Mouse (Mus musculus) heart, adult 9 months (tissue): Measurements from ENCODE around the gene Vcp.

Experiments
- DNase-seq, 2 experiments: peaks; one replicate each; pipeline ENCODE4 v3.0.0; 2022; ENCODE audit warnings: low spot score in 2 of 2

Vcp gene

DNA sequence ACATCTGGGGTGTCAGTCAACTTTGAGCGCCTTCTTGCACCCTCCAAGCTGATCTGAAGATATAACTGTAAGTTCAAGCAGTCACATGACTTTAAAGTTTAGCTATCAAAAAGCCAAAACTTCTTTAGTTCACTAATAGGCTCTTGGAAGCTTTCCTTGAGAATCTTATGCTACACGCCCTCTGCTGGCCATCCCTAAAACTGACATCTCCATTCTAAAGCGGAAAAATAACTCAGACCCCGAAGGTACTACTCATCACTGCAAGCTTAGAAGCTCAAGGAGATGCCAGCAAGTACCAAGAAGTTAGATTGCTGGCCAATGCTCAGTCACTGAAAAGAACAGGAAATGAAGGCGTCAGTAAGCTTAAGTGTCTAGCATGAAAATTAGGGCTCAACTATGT lies 54.4 kb downstream of the Vcp start:
- peak in 1 of 2 experiments; percentile 46 for DNase-seq

DNA sequence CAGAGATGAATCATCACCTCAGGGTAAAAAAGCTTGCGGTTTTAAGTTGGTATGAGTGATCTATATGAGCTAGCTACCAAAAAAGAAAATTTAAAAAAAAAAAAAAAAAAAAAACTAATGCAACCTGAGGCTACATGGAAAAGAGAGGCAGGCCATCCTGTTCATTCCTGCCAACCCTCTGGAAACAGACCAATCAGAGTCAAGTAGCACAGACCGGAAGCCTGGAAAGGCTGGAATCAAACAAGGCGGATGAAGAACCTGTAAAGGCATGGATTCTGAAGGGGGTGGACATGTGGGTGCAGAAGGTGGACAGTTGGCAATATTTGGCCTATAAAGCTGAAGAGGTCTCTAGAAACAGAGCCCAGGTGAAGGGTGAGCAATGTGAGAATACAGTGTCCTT lies 54.9 kb downstream of the Vcp start:
- no peak for DNase-seq

DNA sequence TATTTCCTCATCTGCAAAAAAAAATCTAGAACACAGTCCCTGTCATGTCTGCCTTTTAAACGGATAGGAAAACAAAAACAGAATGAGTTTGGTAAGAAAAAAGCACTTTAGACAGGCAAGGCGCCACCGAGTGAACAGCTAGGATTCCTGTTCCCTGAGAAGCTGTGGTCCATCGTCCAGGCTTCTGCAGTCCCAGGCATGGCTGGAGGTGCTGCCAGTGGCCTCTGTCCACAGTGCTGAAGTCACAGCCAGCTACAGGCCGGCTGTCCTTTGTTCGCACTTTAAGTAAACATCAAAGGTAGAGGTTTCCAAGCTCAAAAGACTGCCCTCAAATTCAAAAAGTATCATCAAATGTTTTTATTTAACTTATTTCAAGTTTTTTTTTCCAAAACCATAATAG lies 55.3 kb downstream of the Vcp start:
- DNase-seq, result peak in 1 of 2 experiments; percentile 22

DNA sequence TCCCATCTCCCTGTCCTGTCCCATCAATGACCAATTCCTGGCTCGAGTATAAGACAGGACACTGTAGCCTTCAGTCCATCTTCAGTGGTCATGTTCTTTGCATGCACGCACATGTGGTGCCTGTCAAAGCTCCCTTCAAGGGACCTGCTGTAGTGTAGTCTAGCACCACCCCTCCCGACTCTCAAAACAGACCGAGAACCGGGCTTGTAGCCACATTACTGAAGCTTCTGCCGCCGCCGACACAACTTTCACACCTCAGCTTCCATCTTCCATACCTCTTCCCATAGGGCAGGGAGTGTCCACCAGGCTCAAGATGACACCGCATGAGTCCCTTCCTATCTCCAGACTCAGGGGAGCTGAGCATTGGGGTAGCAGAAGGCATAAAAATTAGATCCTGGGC lies 56.1 kb downstream of the Vcp start:
- no peak for DNase-seq

DNA sequence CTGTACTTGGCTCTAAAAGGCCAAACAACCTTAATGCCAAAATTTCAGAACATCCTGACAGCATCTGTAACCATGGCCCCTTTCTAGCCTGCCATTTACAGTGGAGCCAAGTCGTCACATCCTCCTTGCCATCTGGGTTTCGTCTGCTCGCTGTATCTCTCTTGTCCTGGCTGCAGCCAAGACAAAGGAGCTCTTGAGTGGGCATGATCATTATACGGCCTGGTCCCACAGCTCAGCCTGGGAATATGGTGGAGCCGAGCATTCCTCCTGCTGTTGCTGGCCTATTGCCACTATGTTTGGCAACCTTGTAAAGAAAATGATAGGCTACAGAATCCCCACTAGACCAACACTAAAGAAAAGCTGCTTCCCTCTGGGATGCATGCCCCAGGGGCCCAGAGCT lies 57.0 kb downstream of the Vcp start:
- no peak for DNase-seq

DNA sequence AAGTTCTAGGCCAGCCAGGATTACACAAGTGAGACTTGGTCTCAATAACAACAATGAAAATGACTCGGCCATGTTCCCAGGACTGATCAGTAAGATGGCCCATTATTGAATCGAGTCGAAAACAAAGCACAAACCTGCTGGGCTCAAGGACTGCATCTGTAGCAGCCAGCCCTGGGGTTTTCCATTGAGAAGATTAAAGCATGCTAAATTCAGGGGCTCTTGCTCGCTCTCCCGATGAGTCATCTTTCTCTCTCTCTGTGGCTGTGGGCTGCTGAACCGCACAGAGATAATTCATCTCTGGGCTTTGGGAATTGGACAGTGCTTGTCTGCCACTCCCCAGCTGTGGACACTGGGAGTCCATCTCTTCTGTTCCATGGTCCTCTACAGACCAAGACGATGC lies 58.9 kb downstream of the Vcp start:
- DNase-seq, result no peak

DNA sequence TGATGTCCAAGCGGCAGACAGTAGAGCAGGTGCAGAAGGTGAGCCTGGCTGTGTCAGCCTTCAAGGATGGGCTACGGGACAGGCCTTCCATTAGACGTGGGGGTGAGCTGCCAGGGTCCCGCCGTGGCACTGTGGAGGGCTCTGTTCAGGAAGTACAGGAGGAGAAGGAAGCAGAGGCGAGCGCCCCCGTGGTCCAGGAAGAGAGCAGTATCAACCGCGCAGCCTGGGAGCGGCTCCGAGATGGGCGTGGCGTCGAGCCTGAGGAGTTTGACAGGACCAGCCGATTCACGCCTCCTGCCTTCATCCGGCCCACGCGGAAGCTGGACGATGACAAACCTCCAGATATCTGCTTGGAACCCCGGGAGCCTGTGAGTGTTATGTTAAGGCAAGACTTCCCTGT lies 66.7 kb downstream of the Vcp start:
- peak; percentile 70 to 73 for DNase-seq

DNA sequence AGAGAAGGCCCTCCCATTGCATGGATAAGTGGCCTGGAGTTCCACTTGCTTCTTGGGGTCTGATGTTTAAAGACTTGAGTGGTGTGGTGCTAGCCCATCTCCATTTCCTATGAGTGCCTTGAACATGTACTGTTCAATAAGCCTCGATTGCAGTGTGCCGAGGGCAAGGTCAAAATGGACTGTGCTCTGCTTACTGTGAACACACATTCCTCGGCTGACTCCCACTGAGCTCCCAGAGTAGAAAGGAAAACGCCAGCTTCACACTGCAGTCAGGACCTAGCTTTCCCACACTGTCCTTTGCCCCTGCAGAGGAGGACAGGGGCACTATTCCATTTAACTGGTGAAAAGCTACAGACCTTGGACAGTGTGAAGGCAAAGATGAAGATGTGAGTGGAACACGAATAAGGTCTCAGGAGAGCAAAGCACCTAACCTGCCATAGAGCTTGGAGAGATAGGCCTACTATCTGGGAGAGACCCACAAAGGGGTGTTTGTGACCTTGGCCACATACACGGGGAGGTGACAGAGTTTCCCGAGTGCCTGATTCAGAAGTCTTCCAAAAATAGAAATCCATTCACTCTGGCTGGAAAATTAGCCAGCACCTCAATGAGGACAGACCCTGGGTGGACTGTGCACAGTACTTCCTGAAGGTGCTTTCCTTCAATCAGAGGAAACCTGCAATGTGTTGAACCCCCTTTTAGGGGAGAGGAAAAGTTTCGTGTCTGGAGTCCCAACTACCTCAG lies 67.9 kb downstream of the Vcp start:
- DNase-seq, result peak in 1 of 2 experiments; percentile 35
